Mouse (Mus musculus): ENCODE measurements around the gene Sptbn2.

Gene Sptbn2

GRCm38 (mm10) chr19:4767507-4768148 is 56.7 kb downstream of the Sptbn2 start:
- no peak for DNase-seq (ENCODE audit: extremely low read depth, low read depth, low spot score)

GRCm38 (mm10) chr19:4772785-4773184 is 61.8 kb downstream of the Sptbn2 start:
- no peak for DNase-seq (ENCODE audit: extremely low read depth, low read depth, low spot score)

GRCm38 (mm10) chr19:4782891-4783290 is 71.9 kb downstream of the Sptbn2 start:
- no peak for DNase-seq (ENCODE audit: extremely low read depth, low read depth, low spot score)

- DNase-seq (ENCODE audit: extremely low read depth, low read depth, low spot score): no peak
These were observed 74.2 kb downstream of the Sptbn2 start for GRCm38 (mm10) chr19:4785206-4785605.

- peak; percentile 50 for DNase-seq (ENCODE audit: extremely low read depth, low read depth, low spot score)
These were observed 75.3 kb downstream of the Sptbn2 start for GRCm38 (mm10) chr19:4786313-4786712.

- DNase-seq (ENCODE audit: extremely low read depth, low read depth, low spot score): no peak
These were observed 82.4 kb downstream of the Sptbn2 start for GRCm38 (mm10) chr19:4793281-4793830.

- DNase-seq (ENCODE audit: extremely low read depth, low read depth, low spot score): peak; percentile 97
These were observed 83.0 kb downstream of the Sptbn2 start, which contains the start of gene Rbm4 for GRCm38 (mm10) chr19:4793831-4794422. Rbm4 (minus strand) TSS chr19:4793901.

- DNase-seq (ENCODE audit: extremely low read depth, low read depth, low spot score): no peak
These were observed 85.0 kb downstream of the Sptbn2 start for GRCm38 (mm10) chr19:4795929-4796328.

GRCm38 (mm10) chr19:4797846-4798245 is 86.9 kb downstream of the Sptbn2 start:
- DNase-seq (ENCODE audit: extremely low read depth, low read depth, low spot score): no peak

GRCm38 (mm10) chr19:4799083-4799482 is 88.1 kb downstream of the Sptbn2 start:
- no peak for DNase-seq (ENCODE audit: extremely low read depth, low read depth, low spot score)

All from fat pad, adult 2 months (tissue).